Mouse (Mus musculus) lung, postnatal 0 days (tissue): ENCODE measurements around the gene Ddx5.

Experiments used
- CTCF ChIP-seq: IDR thresholded peaks from 2 replicates; pipeline ENCODE4 v1.5.1; 2016; ENCODE audit warnings: antibody characterized with exemption, mild to moderate bottlenecking
- EP300 ChIP-seq: IDR thresholded peaks from 2 replicates; pipeline ENCODE4 v1.6.1; 2016; ENCODE audit warnings: antibody characterized with exemption, mild to moderate bottlenecking, control low read depth

DNA sequence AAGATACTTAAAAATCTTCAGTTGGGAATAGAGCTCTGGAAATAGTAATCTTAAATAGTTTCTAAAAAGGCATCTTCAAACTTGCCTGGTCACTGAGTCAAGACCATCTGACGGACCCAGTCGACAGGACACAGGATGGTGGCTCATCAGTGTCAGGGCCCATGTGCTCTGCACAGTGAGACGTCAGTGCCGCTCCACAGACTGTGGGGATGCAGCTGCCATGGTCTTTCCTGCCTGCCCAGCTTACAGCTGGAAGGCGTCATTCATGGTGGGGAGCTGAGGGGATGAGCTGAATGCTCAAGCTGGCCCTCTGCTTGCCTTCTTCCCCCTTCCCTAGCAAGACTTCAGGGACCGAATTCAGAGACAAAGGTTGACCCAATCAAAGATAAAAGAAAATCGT is 27.3 kb upstream of the Ddx5 start:
- TF ChIP-seq EP300 (no peak), CTCF (no peak)
